18 mouse cellular contexts compared by ENCODE assay signal in genomic region chr11:83873509-83873908, GRCm38 (mm10). TPM values are rescaled to one million over a fixed set of nuclear protein-coding genes. Genes with fewer than 3 reads are reported as not detected.
A peak's percentile ranks its signal among the peaks of the same experiment; 100 is the strongest.
DNase-seq lines count a peak whose midpoint lies in the region; ATAC-seq and TF ChIP-seq lines count a peak whose summit lies in the region.
"Had no signal": no experiment of that assay in that cellular context is flagged by ENCODE, and none has a peak within 500 bp of the region (broad histone marks: within the 10 kb centered on the region; RNA-seq: fewer than 3 reads in every experiment).

No protein-coding gene starts in this region.

- peak overlapping the region; percentile 47; the same call in 1 of the 2 replicates for H3K27ac ChIP-seq in kidney, adult 2 months (ENCODE audit: insufficient read depth, low read depth, low read length)
- H3K27ac ChIP-seq in kidney, embryonic 15.5 days = no peak overlapping the region
- no peak overlapping the region for H3K27ac ChIP-seq in layer of hippocampus, adult 2 months
- H3K27ac ChIP-seq: forebrain, embryonic 13.5 days; midbrain, embryonic 10.5 days had no signal

- no peak overlapping the region for H3K4me3 ChIP-seq in kidney, adult 2 months (ENCODE audit: insufficient read depth, low read depth, low read length)
- H3K4me3 ChIP-seq in kidney, embryonic 15.5 days (replicated peaks) = no peak overlapping the region
- no peak overlapping the region for H3K4me3 ChIP-seq in layer of hippocampus, adult 2 months
- H3K4me3 ChIP-seq: forebrain, embryonic 13.5 days; midbrain, embryonic 10.5 days had no signal

- no peak for TF ChIP-seq CTCF in kidney, adult 2 months (conservative IDR thresholded peaks at IDR 0.05; ENCODE audit: insufficient read depth, insufficient read length, low read depth, low read length)
- TF ChIP-seq CTCF in layer of hippocampus, adult 2 months (conservative IDR thresholded peaks at IDR 0.05) = no peak

- no peak for ATAC-seq in kidney, embryonic 15.5 days (replicated peaks; ENCODE audit: low FRiP score)
- ATAC-seq: forebrain, embryonic 13.5 days; hindbrain, embryonic 16.5 days had no signal

- no peak overlapping the region for H3K9ac ChIP-seq in kidney, embryonic 15.5 days
- H3K9ac ChIP-seq: forebrain, embryonic 13.5 days had no signal

- peaks cover 13% of the 10 kb centered on the region; the same call in 1 of the 2 replicates for H3K4me1 ChIP-seq in kidney, adult 2 months (ENCODE audit: control insufficient read depth, insufficient read depth, low read length)
- peaks cover 10% of the 10 kb centered on the region for H3K4me1 ChIP-seq in kidney, embryonic 15.5 days
- H3K4me1 ChIP-seq: forebrain, embryonic 13.5 days had no signal

- no peaks in the 10 kb centered on the region for H3K9me3 ChIP-seq in kidney, embryonic 15.5 days (replicated peaks)
- H3K9me3 ChIP-seq: forebrain, embryonic 13.5 days; midbrain, embryonic 10.5 days had no signal

- H3K27me3 ChIP-seq in kidney, adult 2 months (replicated peaks; ENCODE audit: control insufficient read depth, insufficient read depth, low read length) = no peaks in the 10 kb centered on the region
- no peaks in the 10 kb centered on the region for H3K27me3 ChIP-seq in kidney, embryonic 15.5 days
- H3K27me3 ChIP-seq: forebrain, embryonic 13.5 days had no signal

- no peak for TF ChIP-seq POLR2A in kidney, adult 2 months (IDR thresholded peaks at IDR 0.05; ENCODE audit: low read depth, low read length)

- peak; percentile 70 for DNase-seq in kidney, adult 2 months
- peak; percentile 46 to 57 for DNase-seq in adrenal gland, postnatal 36 days
- peak; percentile 55 to 71 for DNase-seq in kidney, postnatal 25 days
- peak; percentile 36 to 51 for DNase-seq in lung, postnatal 4 days
- DNase-seq in embryo, embryonic 11 days = no peak
- DNase-seq in layer of hippocampus, adult 2 months (ENCODE audit: low spot score in 2 of 2) = no peak
- DNase-seq: cerebellum, adult 9-10 months; gastrocnemius, postnatal 10 days; heart, adult 11 months; right cerebral cortex, postnatal 25 days had no signal

- H3K4me2 ChIP-seq in kidney, embryonic 15.5 days = no peak overlapping the region
- H3K4me2 ChIP-seq: forebrain, embryonic 13.5 days; liver, embryonic 11.5 days had no signal

- WGBS in kidney, adult 2 months = 28% methylated on average over 9 of the region's 9 CpGs
- 20% methylated on average over 9 of the region's 9 CpGs for WGBS in kidney, embryonic 15.5 days

- H3K36me3 ChIP-seq in kidney, adult 2 months (ENCODE audit: control insufficient read depth, insufficient read depth, low read length) = no peaks in the 10 kb centered on the region; the same call in 1 of the 2 replicates
- peaks cover 60% of the 10 kb centered on the region for H3K36me3 ChIP-seq in kidney, embryonic 15.5 days
- H3K36me3 ChIP-seq: midbrain, embryonic 10.5 days had no signal

RNA-seq across cellular contexts. Expression of gene Hnf1b, which starts 23.6 kb away (rescaled TPM):
- 161 and 172 TPM in 2 replicates for polyA plus RNA-seq in kidney, adult 2 months (2012; rRNA removed)
- 78.5 and 83.3 TPM in 2 replicates for polyA plus RNA-seq in kidney, embryonic 15.5 days (2015; fragmentation: Nextera tagmentation; extraction: Ambion mirVana)
- total RNA-seq in adrenal gland, postnatal 36 days (2021) = not detected
- total RNA-seq in layer of hippocampus, adult 2 months (2021) = under 1 TPM; 0.15 to 0.22 TPM
- total RNA-seq: common myeloid progenitor, adult 5-6 weeks; gastrocnemius, postnatal 10 days; hematopoietic stem cell, adult 5-6 weeks had no signal
- polyA plus RNA-seq: embryonic facial prominence, embryonic 11.5 days; forebrain, embryonic 13.5 days; midbrain, embryonic 10.5 days had no signal

Comparison
In these comparisons a context has a peak if more than half of its experiments do, and no peak if none do; other contexts are left out.
1. DNase-seq: peak in kidney, adult 2 months (single experiment), adrenal gland, postnatal 36 days (2 of 2), kidney, postnatal 25 days (2 of 2) and lung, postnatal 4 days (2 of 2); none in embryo, embryonic 11 days (single experiment) and layer of hippocampus, adult 2 months (0 of 2).